Mouse (Mus musculus) embryonic fibroblast, embryonic 13.5 days (primary cell): ENCODE measurements around the gene Rab11a. TPM values are rescaled to one million over a fixed set of nuclear protein-coding genes. Genes with fewer than 3 reads are reported as not detected.
A peak's percentile ranks its signal among the peaks of the same experiment; 100 is the strongest.

ENCODE experiments used
- H3K27ac ChIP-seq: 2 replicates; pipeline ENCODE4 v1.5.1; 2012; ENCODE audit warnings: low read length, control low read depth, inconsistent platforms; ENCODE audit not compliant: insufficient read depth
- H3K4me1 ChIP-seq: 2 replicates; pipeline ENCODE4 v1.6.1; 2011; ENCODE audit warnings: low read length; ENCODE audit not compliant: control insufficient read depth, insufficient read depth
- H3K4me3 ChIP-seq: 2 replicates; pipeline ENCODE4 v1.5.1; 2011; ENCODE audit warnings: mild to moderate bottlenecking, control low read depth, low read length; ENCODE audit not compliant: insufficient read depth
- CTCF ChIP-seq: IDR thresholded peaks from 2 replicates; pipeline ENCODE4 v1.5.1; 2011; ENCODE audit warnings: mild to moderate bottlenecking, control low read depth, low read length, moderate library complexity, borderline replicate concordance; ENCODE audit not compliant: insufficient read depth
- POLR2A ChIP-seq: IDR thresholded peaks from 2 replicates; pipeline ENCODE4 v1.6.1; 2011; ENCODE audit warnings: low read depth, mild to moderate bottlenecking, control low read depth, low read length, moderate library complexity
- polyA plus RNA-seq: library from polyadenylated mRNA; stranded (reverse); fragments of >200 nt; gene quantifications from 2 replicates; pipeline ENCODE4 v1.2.4, GENCODE M21; 2011; ENCODE audit warnings: low read depth; ENCODE audit not compliant: missing spikeins, insufficient read length

The Rab11a gene
- polyA plus RNA-seq, result 318 and 370 TPM in 2 replicates

- TF ChIP-seq CTCF (no peak), POLR2A (peak; percentile 72)
- peak within 1 kb of the TSS; percentile 86 for H3K4me3 ChIP-seq
- H3K27ac ChIP-seq, result peak within 1 kb of the TSS; percentile 84
- H3K4me1 ChIP-seq, result no peaks in the 10 kb centered on the region
Measured at GRCm38 (mm10) chr9:64737406-64738201, at the start of gene Rab11a. Gene Rab11a (minus strand): TSS chr9:64737758.

GRCm38 (mm10) chr9:64786216-64786905, 48.8 kb upstream of the Rab11a start:
- Histone ChIP-seq H3K4me1 (peaks cover 10% of the 10 kb centered on the region; the same call in 1 of the 2 replicates), H3K4me3 (no peak overlapping the region), H3K27ac (peak overlapping the region; percentile 91; the same call in 1 of the 2 replicates)
- no peak for TF ChIP-seq POLR2A

- H3K4me3 ChIP-seq, result no peak overlapping the region
- TF ChIP-seq POLR2A (no peak), CTCF (peak; percentile 88)
- peak overlapping the region; percentile 91; the same call in 1 of the 2 replicates for H3K27ac ChIP-seq
- peaks cover 4% of the 10 kb centered on the region; the same call in 1 of the 2 replicates for H3K4me1 ChIP-seq
Measured at GRCm38 (mm10) chr9:64784841-64785240, 47.3 kb upstream of the Rab11a start.

GRCm38 (mm10) chr9:64783511-64783910, 46.0 kb upstream of the Rab11a start:
- H3K4me1 ChIP-seq, result peaks cover 4% of the 10 kb centered on the region; the same call in 1 of the 2 replicates
- no peak for TF ChIP-seq CTCF
- no peak for TF ChIP-seq POLR2A
- no peak overlapping the region for H3K27ac ChIP-seq
- H3K4me3 ChIP-seq, result no peak overlapping the region

GRCm38 (mm10) chr9:64779628-64780027, 42.1 kb upstream of the Rab11a start:
- TF ChIP-seq POLR2A, result no peak
- Histone ChIP-seq H3K4me1 (no peaks in the 10 kb centered on the region), H3K27ac (no peak overlapping the region), H3K4me3 (no peak overlapping the region)

- Histone ChIP-seq H3K27ac (no peak overlapping the region), H3K4me1 (no peaks in the 10 kb centered on the region), H3K4me3 (no peak overlapping the region)
- TF ChIP-seq POLR2A, result no peak
- TF ChIP-seq CTCF, result no peak
Measured at GRCm38 (mm10) chr9:64778151-64778550, 40.6 kb upstream of the Rab11a start.

GRCm38 (mm10) chr9:64777441-64777987, 40.0 kb upstream of the Rab11a start:
- TF ChIP-seq CTCF, result no peak
- no peak overlapping the region for H3K27ac ChIP-seq
- no peak overlapping the region for H3K4me3 ChIP-seq
- H3K4me1 ChIP-seq, result no peaks in the 10 kb centered on the region

GRCm38 (mm10) chr9:64775491-64775890, 37.9 kb upstream of the Rab11a start:
- Histone ChIP-seq H3K4me3 (no peak overlapping the region), H3K27ac (no peak overlapping the region), H3K4me1 (no peaks in the 10 kb centered on the region)
- TF ChIP-seq POLR2A, result no peak
- TF ChIP-seq CTCF, result no peak

GRCm38 (mm10) chr9:64774883-64775282, 37.3 kb upstream of the Rab11a start:
- no peak overlapping the region for H3K4me3 ChIP-seq
- TF ChIP-seq CTCF, result no peak
- TF ChIP-seq POLR2A, result no peak
- H3K27ac ChIP-seq, result no peak overlapping the region

GRCm38 (mm10) chr9:64774411-64774811, 36.9 kb upstream of the Rab11a start:
- H3K4me1 ChIP-seq, result no peaks in the 10 kb centered on the region
- no peak for TF ChIP-seq CTCF
- TF ChIP-seq POLR2A, result no peak
- H3K4me3 ChIP-seq, result no peak overlapping the region
- H3K27ac ChIP-seq, result no peak overlapping the region

More at GRCm38 (mm10) chr9:64774883-64775282, 37.3 kb upstream of the Rab11a start:
- no peaks in the 10 kb centered on the region for H3K4me1 ChIP-seq
